Mouse (Mus musculus): ENCODE data around the gene Faf1.

The Faf1 gene

DNA sequence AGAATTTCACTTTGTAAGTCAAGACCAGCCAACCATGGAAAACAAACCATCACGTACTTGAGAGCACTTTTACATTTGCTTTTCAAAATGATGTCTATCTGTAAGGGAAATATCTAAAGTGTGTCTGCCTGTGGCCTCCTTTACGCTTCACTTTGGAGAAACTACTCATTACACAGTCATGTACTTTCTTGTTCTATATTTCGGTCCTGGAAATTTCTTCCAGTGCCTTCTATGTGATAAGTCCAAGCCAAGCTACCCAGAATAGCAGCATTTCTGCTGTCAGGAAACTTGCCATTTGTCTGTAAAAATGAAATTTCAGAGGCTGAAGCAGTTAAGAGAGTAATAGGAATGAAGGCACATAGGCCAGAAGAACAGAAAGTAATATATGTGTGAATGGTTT is 228.1 kb downstream of the Faf1 start:
- no peak for DNase-seq (ENCODE audit: low spot score in 2 of 2)

DNA sequence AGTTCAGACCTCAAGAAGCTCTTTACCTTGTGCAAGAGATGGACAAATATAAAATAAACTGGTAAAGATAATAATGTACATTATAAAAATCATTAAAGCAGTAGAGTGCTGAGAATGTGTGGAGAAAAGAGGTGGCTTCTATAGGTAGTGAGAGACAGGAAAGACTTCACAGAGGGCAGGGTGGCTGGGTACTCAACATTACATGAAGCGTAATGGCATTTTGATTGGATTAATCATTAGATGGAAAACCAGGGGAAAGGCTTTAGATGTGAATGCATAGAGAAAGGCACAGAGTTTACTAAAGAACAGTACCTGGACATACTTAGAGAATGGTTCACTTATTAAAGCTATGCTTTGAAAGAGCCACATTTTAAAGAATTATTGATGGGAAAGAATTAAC is 252.7 kb downstream of the Faf1 start:
- DNase-seq (ENCODE audit: low spot score in 2 of 2) = no peak

DNA sequence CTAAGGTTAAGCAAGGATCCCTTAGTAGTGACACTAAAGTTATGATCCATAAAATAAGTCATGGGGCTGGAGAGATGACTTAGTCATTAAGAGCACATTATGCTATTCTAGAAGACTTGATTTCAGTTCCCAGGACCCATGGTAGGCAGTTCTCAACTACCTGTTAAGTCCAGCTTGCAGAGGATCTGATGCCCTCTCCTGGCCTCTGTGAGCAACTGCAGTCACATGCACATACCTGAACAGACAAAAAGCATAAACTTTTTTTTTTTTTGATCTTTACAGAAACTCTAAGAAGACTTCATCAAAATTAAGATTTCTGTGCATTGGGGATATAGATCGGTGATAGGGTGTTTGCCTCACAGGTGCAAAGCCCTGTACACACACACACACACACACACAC is 254.1 kb downstream of the Faf1 start:
- no peak for DNase-seq (ENCODE audit: low spot score in 2 of 2)

DNA sequence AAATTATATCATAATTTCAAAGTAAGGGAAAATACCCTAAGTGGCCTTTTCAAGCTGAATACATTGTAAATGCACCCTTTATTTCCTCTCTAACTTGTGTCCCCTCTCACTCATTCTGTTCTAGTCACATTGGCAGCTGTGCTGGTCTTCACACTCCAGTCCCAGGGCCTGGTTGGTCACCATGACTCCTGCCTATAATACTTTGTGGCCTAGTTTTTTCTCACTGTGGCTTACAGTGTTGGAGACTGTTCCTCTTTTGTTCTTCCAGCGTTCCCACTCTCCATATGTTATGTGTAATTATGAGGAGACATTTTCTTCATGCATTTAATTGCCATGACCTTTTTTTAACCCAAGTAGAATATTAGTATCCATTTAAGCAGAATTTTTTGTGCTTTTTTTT is 254.5 kb downstream of the Faf1 start:
- DNase-seq (ENCODE audit: low spot score in 2 of 2) = no peak

DNA sequence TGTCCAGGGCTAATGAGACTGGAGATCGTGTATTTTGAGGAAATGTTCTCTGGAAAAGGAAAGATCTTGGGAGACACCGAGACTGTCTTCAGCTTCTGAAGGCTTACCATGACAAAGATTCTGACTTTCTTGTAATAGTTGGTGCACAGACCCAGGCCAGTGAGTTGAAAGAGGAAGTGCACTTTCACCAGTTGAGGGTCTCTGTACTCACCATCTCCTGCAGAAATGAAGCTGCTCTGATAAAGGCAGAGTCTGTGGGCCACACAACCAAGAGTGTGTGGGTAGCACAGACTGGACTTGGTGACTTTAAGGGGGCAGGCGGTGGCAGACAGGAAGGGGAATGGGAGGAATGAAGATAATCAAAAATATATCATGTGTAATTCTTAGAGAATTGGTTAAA is 260.2 kb downstream of the Faf1 start:
- no peak for DNase-seq (ENCODE audit: low spot score in 2 of 2)

DNA sequence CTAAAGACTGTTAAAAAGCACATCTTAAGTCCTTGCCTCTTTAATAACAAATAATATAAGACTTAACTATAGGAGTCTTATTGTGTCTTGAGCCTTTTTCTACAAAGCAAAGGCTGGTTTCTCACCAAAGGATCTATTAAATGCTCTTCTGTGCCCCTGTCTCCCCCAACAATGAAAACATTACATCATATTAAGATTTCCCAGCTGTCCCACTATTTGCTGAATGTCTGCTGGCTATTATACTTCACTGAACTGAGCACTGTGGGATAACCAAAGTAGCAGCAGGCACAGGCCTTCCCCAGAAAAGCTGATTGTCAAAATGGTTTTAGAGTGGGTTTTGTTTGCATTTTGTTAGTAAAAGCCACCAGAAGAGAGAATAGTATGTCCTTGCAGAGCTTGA is 262.9 kb downstream of the Faf1 start:
- DNase-seq (ENCODE audit: low spot score in 2 of 2) = no peak

DNA sequence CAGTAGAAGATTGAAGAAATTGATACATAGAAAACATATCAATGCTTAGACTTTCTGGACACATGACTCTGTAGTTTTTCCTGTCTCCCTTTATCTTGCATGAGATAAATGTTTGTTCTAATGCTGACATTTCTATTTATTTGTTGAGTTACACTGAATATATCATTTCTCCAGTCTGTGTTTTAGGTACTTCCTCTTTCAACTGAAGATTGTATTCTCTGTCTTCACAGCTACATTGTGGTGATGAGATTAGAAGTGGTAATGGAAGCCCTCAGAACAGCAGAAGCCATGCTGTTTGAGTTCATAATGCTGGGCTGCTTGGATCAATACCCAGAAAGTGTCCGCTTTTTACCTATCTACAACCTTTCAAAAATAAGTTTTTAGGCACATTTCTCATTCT is 269.2 kb downstream of the Faf1 start:
- no peak for DNase-seq (ENCODE audit: low spot score in 2 of 2)

DNA sequence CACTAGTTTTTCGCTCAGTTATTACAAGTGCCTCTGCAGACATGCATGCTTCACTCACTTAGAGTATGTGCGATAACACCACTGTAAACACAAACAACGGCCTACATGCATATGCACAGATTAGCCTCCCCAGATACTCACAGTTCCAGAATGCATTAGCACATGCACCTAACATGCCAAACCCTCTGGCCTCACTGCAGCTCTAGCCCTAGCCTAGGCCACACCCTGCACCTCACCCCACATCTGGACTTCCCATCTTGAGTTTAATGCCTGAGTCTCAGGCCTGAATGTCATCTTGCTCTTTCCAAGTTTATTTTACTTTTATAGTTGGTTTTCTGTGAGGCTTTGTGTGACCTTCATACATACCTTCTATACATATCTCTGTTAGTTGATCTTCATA is 272.9 kb downstream of the Faf1 start:
- DNase-seq (ENCODE audit: low spot score in 2 of 2) = no peak

DNA sequence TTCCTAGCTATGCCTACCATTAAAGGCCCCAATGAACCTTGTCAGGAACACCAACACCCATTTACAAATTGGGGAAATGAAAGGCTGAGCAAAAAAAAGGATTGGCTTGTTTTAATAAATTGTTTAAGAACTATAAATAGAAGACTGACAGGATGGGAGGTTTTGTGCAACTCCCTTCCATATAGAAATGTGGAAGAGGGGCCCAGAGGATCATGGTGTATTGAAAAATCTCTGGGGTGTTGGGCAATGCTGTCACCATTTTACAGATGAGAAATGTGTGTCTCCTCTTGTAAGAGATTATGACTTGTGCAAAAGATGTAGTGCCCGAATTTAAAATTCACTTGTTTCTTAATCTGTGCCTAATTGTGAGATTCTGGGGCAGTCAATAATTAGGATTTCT is 277.1 kb downstream of the Faf1 start:
- DNase-seq (ENCODE audit: low spot score in 2 of 2) = no peak

DNA sequence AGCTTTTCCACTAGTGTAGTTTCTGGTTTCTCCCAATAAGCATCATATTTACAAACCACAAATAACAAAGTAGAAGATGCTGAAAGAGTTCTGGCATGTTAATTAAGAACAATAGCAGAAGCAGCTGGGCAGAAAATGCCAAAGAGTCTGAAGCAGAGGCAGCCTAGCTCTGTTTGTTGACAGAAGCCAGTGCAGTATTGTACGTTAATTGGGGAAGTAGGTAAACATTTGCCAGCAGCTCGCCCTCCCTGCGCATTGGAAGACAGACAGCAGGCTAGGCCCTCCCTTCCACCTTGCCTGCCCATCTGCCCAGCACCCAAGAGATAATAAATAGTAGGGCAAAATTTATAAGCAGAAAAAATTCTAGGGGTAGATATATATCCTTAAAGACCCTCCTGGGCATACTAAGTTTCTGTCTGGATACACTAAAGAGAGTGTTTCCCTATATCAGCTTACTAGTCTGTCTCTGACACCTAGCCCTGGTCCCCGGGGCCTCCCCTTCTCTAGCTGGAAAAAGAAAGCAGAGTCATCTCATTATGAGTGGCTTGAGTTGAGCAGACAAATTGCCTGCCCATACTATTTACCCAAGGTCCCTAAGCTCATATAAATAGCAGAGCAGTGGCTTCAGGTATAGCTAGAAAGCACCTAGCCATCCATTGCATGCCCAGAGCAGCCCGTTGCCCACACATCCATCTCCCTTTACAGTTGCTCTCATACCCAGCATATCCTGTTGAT is 284.0 kb downstream of the Faf1 start:
- no peak for DNase-seq (ENCODE audit: low spot score in 2 of 2)

DNA sequence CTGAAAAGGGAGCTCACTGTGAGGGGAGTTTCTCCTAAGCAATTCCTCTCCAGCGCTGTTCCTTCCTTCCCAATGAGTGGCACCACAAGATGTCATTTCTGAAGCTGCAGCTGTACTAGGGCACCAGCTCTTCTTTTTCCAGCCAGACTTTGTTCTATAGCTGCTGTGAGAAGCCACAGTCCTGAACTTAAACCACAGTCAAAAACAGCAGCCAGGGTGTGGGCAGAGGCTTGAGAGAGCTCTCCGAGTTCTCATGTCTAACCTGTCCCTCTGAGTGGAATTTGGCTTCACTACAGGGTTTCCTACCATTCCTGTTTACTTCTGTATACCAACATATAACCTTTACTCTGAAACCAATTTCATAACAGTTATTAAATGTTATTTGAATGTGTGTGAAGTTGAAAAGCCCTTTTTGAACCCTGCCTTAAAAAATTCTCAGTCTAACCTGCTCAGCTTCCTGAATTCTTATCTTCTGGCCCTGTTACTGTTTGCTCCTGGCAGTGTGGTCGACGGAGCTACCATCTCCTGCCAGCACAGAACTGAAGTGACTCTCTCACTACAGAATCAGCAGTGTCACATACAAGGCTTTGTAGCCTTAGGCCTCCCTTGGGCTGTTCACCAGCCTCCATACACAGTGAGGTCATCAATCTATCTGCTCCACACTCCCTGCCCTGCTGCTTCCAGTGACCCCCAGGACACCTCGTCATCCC is 287.3 kb downstream of the Faf1 start:
- DNase-seq (ENCODE audit: low spot score in 2 of 2) = no peak

DNA sequence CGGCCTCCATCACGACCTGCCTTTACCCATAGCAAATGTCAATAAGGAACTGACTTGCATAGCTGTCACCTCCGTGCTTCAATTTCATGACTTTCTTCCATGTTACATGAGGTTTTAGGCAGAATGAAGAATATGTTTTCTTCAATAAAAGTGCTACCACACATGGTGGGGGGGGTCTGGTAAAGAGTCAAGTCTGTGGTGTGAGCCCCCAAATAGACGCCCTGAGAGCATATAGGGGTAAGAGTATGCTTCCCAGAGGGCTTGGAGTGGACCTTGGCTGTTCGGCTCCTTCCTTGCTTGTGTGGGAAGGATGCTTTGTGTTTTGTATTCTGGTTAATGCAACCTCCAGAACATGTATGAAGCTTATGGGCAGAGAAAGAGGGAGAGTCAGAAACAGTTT is 293.2 kb downstream of the Faf1 start:
- DNase-seq (ENCODE audit: low spot score in 2 of 2) = no peak

DNA sequence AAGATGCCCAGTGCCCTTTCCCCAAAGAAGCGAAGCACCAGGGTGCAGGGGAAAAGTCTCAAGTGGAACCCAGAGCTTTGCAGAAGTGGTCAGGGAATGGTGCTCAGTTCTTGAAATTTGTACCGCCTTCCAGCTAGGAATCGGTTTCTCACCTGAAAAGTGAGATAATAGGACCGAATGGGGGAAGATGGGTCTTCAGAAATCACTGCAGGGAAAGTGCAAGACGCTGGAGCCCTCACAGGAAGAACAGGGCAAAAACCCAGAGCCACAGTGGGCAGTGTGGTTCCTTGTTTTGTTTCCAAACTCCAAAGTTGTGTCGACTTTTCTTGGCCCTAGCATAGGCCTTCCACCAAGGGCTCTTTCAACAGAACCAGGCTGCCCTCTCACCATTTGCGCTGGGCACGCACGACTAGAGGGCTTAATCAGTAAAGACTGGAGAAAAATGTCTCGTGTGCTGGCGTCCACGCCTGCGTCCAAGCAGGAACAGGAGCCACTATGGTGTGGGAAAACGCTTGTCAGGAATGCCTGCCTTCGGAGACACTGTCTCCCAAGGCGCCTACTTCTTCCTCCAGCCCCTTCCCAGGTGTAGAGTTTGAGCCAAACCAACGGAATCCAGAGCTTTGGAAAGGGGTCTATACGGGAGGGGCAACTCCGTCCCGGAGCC is 297.7 kb downstream of the Faf1 start:
- no peak for DNase-seq (ENCODE audit: low spot score in 2 of 2)

DNA sequence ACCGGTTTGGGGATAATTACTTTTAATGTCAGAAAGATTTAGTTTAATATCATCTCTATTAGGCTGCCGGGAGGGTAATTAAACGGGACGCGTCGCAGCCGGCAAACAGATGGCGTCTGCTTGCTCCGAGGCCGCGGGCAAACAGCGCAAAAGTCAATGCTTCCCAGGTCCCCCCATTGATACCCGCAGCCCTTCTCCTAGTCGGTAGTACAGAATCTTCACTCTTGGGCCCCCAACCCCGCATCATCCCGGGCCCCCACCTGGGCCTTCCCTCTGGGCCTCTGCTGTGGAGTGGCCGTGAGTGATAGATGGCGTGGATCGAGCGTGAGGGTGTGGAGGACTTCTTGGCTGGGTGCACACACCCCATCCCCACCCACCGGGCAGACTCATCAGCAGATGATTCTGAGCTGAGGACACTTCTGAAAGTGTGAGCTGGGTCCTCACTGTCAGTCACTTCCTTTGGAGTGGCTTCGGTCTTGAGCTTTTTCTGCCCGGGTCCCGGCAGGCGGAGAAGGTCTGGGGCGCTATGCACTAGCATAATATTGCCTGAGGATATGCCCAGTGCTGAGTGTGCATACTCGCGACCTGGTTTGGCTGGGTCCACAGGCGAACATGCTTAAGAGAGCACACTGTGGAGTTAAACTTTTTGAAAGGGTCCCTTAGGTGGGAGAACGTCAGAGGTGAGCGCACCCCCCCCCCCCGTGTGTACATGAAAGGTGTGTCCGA is 298.4 kb downstream of the Faf1 start:
- DNase-seq (ENCODE audit: low spot score in 2 of 2) = no peak

DNA sequence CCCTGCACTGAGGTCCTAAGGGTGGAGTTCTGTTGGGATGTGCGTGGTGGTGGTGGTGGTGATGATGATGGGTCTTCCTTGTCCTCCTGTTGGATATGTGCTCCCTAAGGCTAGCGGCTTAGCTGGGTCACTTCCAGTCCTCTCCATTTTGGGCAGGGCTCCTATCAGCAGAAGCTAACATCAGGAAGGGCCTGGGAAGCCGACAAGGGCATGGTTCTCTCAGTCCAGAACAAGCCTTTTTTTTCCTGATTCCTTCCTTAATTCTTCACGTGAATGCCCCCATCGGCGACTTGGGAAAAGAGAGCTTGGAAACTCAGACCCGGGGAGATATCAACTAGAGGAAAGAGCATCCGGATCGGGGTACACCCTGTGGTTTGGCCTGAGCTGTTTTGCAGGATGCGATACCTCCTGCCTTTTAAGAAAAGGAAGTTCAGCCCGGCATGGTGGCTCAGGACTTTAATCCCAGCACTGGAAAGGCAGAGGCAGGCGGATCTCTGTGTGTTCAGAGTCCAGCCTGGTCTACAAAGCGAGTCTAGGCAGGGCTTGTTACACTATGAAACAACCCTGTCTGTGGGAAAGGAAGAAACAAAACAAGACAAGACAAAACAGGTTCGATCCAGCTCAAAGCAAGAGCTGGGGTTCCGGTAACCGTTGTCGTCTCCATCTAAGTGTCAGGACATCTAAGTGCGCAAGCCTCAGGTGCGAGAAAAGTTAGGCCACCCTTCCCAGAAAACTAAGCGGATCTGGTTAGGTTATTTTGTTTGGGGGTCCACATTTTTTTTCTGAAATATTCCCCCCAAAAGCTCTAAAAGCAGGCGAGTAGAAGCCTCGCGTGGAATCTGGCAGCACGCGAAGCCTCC is 299.2 kb downstream of the Faf1 start:
- no peak for DNase-seq (ENCODE audit: low spot score in 2 of 2)

DNA sequence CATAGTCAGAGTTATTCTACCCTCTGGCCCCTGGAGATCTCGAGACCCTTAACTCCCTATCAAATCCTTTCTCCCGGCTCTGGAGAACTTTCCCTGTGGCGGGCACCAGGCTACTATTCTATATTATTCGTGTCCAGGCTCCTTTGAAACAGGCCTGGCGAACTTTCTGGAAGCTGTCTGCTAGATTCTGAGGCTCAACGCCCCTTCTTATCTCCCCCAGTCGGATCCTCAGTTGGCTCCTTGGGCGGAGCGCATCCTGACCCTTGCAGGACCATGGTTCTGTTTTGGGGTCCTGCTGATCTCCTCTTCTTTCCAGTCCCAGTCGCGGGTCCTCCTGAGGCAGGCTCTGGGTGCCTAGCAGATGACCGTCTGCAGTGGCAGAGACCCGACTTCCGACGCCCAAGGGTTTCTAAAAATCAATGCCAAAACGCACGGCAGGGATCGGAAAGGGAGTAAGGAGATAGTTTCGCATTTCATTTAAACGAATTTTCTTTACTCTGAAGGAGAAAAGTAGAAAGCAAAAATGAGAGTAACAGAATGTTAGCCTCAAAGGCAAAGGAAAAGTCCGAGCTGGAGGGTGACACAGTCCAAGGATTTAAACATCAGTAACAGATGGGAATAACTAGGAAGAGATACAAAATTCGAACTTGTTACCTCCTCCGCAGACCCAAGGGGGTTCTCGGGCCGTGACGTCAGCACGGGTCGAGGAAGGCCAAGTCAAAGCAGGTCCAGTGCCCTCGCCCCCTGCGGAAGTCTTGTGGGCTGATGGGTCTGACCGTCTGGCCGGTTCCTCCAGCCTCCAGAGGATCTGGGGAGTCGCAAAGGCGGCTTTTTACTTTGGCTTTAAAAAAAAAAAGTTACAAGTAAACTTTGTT is 300.1 kb downstream of the Faf1 start:
- no peak for DNase-seq (ENCODE audit: low spot score in 2 of 2)

DNA sequence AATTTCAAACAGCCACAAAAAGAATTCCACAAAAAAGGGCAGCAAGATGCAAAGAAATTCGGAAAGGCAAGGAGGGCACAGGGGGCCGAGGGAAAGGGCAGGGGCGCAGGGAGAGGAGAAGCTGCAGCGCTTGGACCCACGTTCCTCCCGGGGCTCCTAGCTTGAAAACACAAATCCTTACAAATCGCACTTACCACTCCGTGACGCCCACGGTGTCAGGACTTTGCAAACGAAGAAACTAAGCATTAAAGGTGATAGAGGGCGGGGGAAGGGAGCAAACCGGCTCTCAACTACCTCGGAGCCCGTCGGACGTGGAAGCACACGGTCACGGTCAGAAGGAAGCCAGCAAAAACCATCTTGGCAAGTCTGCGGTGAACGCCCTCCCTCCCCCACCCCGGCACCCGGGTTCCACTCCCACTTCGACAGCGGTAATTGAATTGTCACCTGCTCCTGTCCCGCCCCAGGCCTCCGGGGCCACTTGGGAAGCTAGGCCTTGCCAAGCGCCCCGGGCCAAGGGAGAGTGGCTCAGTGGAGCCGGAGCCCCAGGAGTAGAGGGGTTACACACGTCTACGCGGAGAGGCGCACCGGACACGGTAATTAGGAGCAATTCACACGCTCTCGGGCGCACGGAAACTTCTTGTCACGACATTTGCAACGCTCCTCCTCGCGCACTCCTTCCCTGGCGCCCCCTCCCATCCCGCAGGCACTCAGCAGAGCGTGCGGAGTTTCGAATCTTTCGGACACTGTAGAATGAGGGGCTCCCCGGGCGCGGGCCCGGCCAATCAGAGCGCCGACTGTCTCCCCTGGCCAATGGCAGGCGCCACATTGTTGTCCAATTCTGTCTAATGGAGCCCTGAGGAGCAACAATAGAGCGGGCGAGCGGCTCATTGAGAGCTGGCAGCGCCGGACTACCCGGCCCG is 301.0 kb downstream of the Faf1 start, which contains the start of gene Dmrta2:
Dmrta2 (plus strand) TSS at position 906 of the 920 bp plus-strand sequence.
- no peak for DNase-seq (ENCODE audit: low spot score in 2 of 2)

DNA sequence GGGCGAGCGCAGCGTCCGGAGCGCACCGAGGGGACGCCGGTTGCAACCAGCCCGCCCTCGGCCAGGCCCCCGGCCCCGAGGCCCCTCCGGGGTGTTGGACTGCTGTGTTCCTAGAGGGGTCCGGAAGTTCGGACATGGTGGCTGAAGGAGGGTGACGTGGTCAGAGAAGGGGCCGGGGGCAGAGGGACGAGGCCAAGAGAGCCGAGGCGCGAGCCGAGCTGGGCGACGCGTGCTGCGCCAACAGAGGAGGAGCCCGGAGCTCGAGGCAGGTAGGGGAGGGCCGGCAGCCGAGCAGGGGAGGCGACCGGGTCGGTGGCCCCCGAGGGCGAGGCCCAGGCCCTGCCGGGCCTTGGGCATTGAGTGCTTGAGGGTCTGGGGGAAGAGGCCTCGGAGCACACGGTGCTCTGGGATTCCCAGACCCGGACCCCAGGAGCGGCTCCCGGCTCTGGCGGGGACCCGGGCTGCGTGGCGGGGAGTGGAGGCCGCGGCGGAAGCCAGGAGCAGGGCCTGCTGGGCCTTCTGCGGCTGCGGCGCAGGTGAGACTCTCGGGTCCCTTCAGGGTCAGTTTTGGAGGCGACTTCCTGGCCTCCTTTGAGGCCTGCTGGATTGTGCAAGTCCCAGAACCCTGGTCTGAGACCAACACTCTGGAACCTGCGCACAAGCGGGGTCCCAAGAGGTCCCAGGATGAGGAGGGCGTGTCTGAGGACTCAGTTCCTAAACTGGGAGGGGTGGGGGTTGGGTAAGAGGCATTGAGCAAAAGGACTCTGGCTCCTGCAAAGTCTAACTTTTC is 301.9 kb downstream of the Faf1 start:
- DNase-seq (ENCODE audit: low spot score in 2 of 2) = no peak
